Mouse (Mus musculus) small intestine, adult 2 months (tissue): ENCODE data around the gene Fignl1. TPM values are rescaled to one million over a fixed set of nuclear protein-coding genes. Genes with fewer than 3 reads are reported as not detected.

Experiments
- H3K27ac ChIP-seq: fragments of 200-500 bp; 2 replicates; pipeline ENCODE4 v1.5.1; 2012; ENCODE audit warnings: low read depth, low read length, control low read depth, inconsistent platforms; ENCODE audit not compliant: insufficient read depth
- H3K27me3 ChIP-seq: fragments of 200-500 bp; 2 replicates; pipeline ENCODE4 v1.6.1; 2012; ENCODE audit warnings: mild to moderate bottlenecking, moderate library complexity, low read length, inconsistent platforms; ENCODE audit not compliant: control insufficient read depth, insufficient read depth
- H3K36me3 ChIP-seq: fragments of 200-500 bp; 2 replicates; pipeline ENCODE4 v1.6.1; 2012; ENCODE audit warnings: mild to moderate bottlenecking, low read length, control low read depth, inconsistent platforms; ENCODE audit not compliant: control insufficient read depth, insufficient read depth
- H3K4me1 ChIP-seq: fragments of 200-500 bp; 2 replicates; pipeline ENCODE4 v1.6.1; 2012; ENCODE audit warnings: low read length, inconsistent platforms, mixed read lengths; ENCODE audit not compliant: control insufficient read depth, insufficient read depth, insufficient read length
- H3K4me3 ChIP-seq: fragments of 200-500 bp; 2 replicates; pipeline ENCODE4 v1.5.1; 2012; ENCODE audit warnings: low read depth, mild to moderate bottlenecking, control low read depth, inconsistent platforms, low read length, moderate library complexity
- CTCF ChIP-seq: fragments of 200-500 bp; IDR thresholded peaks from 2 replicates; pipeline ENCODE4 v1.5.1; 2012; ENCODE audit warnings: low read depth, mild to moderate bottlenecking, control low read depth, inconsistent platforms, low read length, moderate library complexity, mixed read lengths; ENCODE audit not compliant: insufficient replicate concordance, insufficient read length; ENCODE audit errors: extremely low read depth
- POLR2A ChIP-seq: fragments of 200-500 bp; IDR thresholded peaks from 2 replicates; pipeline ENCODE4 v1.6.1; 2012; ENCODE audit warnings: low read depth, mild to moderate bottlenecking, control low read depth, inconsistent platforms, low read length, moderate library complexity
- WGBS: fragments of 180-500 bp; shearing (Covaris S2); methylation state at CpG from one replicate; pipeline ENCODE4 v1.1.7; 2018; 5-methylcytosine and 5-hydroxymethylcytosine counted together
- polyA plus RNA-seq: library from polyadenylated mRNA; depleted of rRNA; stranded (reverse); fragments of >200 nt; gene quantifications from 2 replicates; pipeline ENCODE4 v1.2.3, GENCODE M21; 2012

Gene Fignl1
- polyA plus RNA-seq, 1 experiment: 0.85 TPM

DNA sequence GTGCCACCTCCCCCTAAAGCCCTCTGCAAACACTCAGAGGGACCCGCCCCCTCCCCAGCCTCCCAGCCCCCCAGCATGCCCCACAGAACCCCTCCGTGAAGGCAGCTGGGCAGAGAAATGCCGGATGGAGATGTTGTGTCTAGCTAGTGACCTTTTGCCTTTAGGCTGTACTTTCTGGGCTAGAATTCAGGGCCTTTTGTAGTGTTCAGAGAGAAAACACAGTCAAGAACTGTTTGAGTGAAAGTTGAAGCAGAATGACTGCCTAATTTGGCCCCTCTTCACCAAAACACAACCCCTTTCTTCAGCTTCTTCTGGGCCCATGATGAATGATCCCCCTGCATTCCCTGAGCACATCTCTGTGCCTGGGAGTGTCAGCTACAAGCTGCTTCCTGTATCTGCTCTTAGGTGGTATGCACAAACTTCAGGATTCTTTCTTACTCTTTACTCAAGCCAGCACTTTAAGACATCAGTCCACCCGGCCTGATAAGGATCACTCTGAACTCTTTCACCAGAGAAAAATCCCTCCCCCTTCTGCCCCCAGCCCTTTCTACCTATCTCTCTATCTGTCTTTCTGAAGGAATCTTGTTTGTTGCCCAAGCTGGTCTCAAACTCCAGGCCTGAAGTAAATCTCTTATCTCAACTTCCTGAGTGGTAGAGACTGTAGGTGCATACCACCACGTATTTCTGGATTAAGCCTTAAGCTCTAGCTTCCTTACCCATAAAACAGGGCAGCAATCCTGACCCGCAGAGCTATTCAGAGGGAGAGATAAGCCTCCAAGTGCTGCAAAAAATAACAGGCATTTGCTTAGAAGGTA, 23.4 kb upstream of the Fignl1 start:
- H3K4me1 ChIP-seq: peaks cover 5% of the 10 kb centered on the region; the same call in 1 of the 2 replicates
- H3K27ac ChIP-seq: no peak overlapping the region
- TF ChIP-seq CTCF (no peak), POLR2A (no peak)

DNA sequence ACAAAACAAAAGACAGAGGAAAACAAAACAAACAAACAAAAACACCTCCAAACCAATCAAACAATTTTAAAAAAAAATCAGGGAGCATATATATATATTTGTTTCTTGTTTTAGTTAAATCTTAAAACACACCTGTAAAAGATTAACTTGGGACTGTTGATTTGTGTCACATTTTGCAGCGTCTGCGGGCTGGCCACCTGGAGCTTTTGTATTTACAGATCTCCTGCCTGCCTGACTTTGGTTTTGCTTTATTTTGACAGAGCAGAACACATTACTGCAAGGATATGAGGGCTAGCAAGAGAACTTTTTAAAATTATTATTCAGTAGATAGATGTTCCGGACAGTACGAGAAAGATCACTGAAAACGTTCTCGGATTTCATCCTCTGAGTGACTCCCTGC, 22.8 kb upstream of the Fignl1 start:
- 66% methylated on average over 6 of the region's 6 CpGs for WGBS
- H3K36me3 ChIP-seq: peaks cover 20% of the 10 kb centered on the region
- no peaks in the 10 kb centered on the region for H3K27me3 ChIP-seq
- no peak overlapping the region for H3K27ac ChIP-seq
- TF ChIP-seq CTCF (no peak), POLR2A (no peak)
- H3K4me3 ChIP-seq: no peak overlapping the region
- H3K4me1 ChIP-seq: 0 out of 2 replicates have a peak, but pooled peaks cover 1% of the 10 kb centered on the region

More for the DNA sequence above, 23.4 kb upstream of the Fignl1 start:
- H3K4me3 ChIP-seq: no peak overlapping the region
- WGBS: 41% methylated on average over 6 of the region's 6 CpGs
- no peaks in the 10 kb centered on the region for H3K27me3 ChIP-seq
- H3K36me3 ChIP-seq: peaks cover 20% of the 10 kb centered on the region

- H3K27ac ChIP-seq: no peak overlapping the region
- H3K4me3 ChIP-seq: no peak overlapping the region
- peaks cover 16% of the 10 kb centered on the region for H3K36me3 ChIP-seq
- H3K4me1 ChIP-seq: peaks cover 1% of the 10 kb centered on the region; the same call in 1 of the 2 replicates
- no peaks in the 10 kb centered on the region for H3K27me3 ChIP-seq
- TF ChIP-seq POLR2A: no peak
- no peak for TF ChIP-seq CTCF
- 54% methylated on average over 12 of the region's 12 CpGs for WGBS
Observed at GRCm38 (mm10) chr11:11830884-11831495, 22.2 kb upstream of the Fignl1 start.

GRCm38 (mm10) chr11:11829161-11830000, 20.6 kb upstream of the Fignl1 start:
- WGBS: 71% methylated on average over 11 of the region's 11 CpGs
- TF ChIP-seq CTCF: no peak
- no peak for TF ChIP-seq POLR2A
- no peak overlapping the region for H3K4me3 ChIP-seq
- H3K27ac ChIP-seq: no peak overlapping the region
- H3K27me3 ChIP-seq: no peaks in the 10 kb centered on the region
- peaks cover 3% of the 10 kb centered on the region; the same call in 1 of the 2 replicates for H3K4me1 ChIP-seq
- peaks cover 14% of the 10 kb centered on the region for H3K36me3 ChIP-seq

GRCm38 (mm10) chr11:11828761-11829160, 20.0 kb upstream of the Fignl1 start:
- Histone ChIP-seq H3K4me1 (peaks cover 3% of the 10 kb centered on the region; the same call in 1 of the 2 replicates), H3K27ac (no peak overlapping the region), H3K36me3 (peaks cover 13% of the 10 kb centered on the region), H3K4me3 (no peak overlapping the region), H3K27me3 (no peaks in the 10 kb centered on the region)
- 71% methylated on average over 6 of the region's 6 CpGs for WGBS
- TF ChIP-seq POLR2A (no peak), CTCF (no peak)

DNA sequence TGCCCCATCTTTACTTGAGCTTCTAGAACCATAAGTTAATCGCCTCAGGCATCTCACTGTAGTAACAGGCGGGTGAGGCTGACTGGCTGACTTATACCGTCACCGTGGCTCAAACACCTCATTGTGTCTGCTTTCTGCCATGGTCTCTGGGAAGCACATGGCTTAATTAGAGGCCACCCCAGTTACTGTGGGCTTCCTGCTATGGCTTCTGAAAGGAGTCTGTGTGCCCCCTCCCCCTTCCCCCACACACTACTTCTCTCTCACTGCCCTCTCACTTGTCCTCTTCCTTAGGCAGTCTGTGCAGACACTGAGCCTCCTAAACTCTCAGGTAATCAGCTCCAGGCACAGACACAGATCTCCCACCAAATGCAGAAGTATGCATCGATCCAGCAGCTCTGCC, 19.5 kb upstream of the Fignl1 start:
- Histone ChIP-seq H3K27ac (no peak overlapping the region), H3K4me1 (peaks cover 3% of the 10 kb centered on the region; the same call in 1 of the 2 replicates), H3K4me3 (no peak overlapping the region), H3K27me3 (no peaks in the 10 kb centered on the region), H3K36me3 (peaks cover 13% of the 10 kb centered on the region)
- no peak for TF ChIP-seq CTCF
- no peak for TF ChIP-seq POLR2A
- WGBS: 82% methylated on average over 5 of the region's 5 CpGs
